Comparison of ENCODE assay signal across 9 mouse cellular contexts in genomic region chr7:80405188-80405695, GRCm38 (mm10). TPM values are rescaled to one million over a fixed set of nuclear protein-coding genes. Genes with fewer than 3 reads are reported as not detected.
A peak's percentile ranks its signal among the peaks of the same experiment; 100 is the strongest.
DNase-seq lines count a peak whose midpoint lies in the region; ATAC-seq lines count a peak whose summit lies in the region.
"Had no signal": no experiment of that assay in that cellular context is flagged by ENCODE, and none has a peak within 500 bp of the region (broad histone marks: within the 10 kb centered on the region; RNA-seq: fewer than 3 reads in every experiment).

Gene Furin (minus strand): TSS chr7:80405436.

- no peak for DNase-seq in layer of hippocampus, adult 18-20 months (ENCODE audit: low spot score in 2 of 2)
- no peak for DNase-seq in layer of hippocampus, adult 9-11 months
- DNase-seq in adrenal gland, postnatal 25 days: no peak
- DNase-seq in spleen, postnatal 36 days (ENCODE audit: low spot score in 2 of 2): no peak
- no peak for DNase-seq in right cerebral cortex, postnatal 4 days

- no peak for ATAC-seq in heart, embryonic 11.5 days (replicated peaks; ENCODE audit: insufficient number of reproducible peaks, low FRiP score, low TSS enrichment)
- ATAC-seq in liver, embryonic 16.5 days (ENCODE audit: low read depth): no peak
- no peak for ATAC-seq in megakaryocyte-erythroid progenitor cell, adult 5-6 weeks (replicated peaks; ENCODE audit: low FRiP score, low TSS enrichment, poor library complexity, severe bottlenecking)

- no peaks in the 10 kb centered on the region for H3K9me3 ChIP-seq in heart, embryonic 11.5 days (replicated peaks; ENCODE audit: control insufficient read depth, low read length)
- H3K9me3 ChIP-seq in liver, embryonic 16.5 days (replicated peaks; ENCODE audit: control insufficient read depth, low read length): no peaks in the 10 kb centered on the region
- H3K9me3 ChIP-seq: neural tube, embryonic 13.5 days had no signal

- H3K27me3 ChIP-seq in heart, embryonic 11.5 days (ENCODE audit: control insufficient read depth, insufficient read depth, low read length): no peaks in the 10 kb centered on the region
- peaks cover 37% of the 10 kb centered on the region for H3K27me3 ChIP-seq in liver, embryonic 16.5 days (ENCODE audit: control insufficient read depth, insufficient read depth, low read depth, low read length)

- H3K4me1 ChIP-seq in heart, embryonic 11.5 days (ENCODE audit: control insufficient read depth, insufficient read depth, low read length): peaks cover 29% of the 10 kb centered on the region
- peaks cover 16% of the 10 kb centered on the region for H3K4me1 ChIP-seq in liver, embryonic 16.5 days (ENCODE audit: control insufficient read depth, low read depth, low read length)

- H3K9ac ChIP-seq in heart, embryonic 11.5 days (ENCODE audit: low read depth, low read length): 0 out of 2 replicates have a peak within 1 kb of the TSS, but pooled peaks have one; percentile 24
- no peak within 1 kb of the TSS for H3K9ac ChIP-seq in liver, embryonic 16.5 days (ENCODE audit: low read depth, low read length)
- H3K9ac ChIP-seq: neural tube, embryonic 13.5 days had no signal

- peak within 1 kb of the TSS; percentile 94 for H3K27ac ChIP-seq in heart, embryonic 11.5 days (ENCODE audit: low read depth, low read length)
- 0 out of 2 replicates have a peak within 1 kb of the TSS, but pooled peaks have one; percentile 17 for H3K27ac ChIP-seq in liver, embryonic 16.5 days (ENCODE audit: low read length)

- WGBS in heart, embryonic 11.5 days (ENCODE audit: insufficient replicate concordance): 62% methylated on average over 9 of the region's 9 CpGs
- WGBS in liver, embryonic 16.5 days (ENCODE audit: insufficient replicate concordance): 59% methylated on average over 9 of the region's 9 CpGs

- no peak within 1 kb of the TSS for H3K4me3 ChIP-seq in heart, embryonic 11.5 days (ENCODE audit: low read depth, low read length)
- no peak within 1 kb of the TSS for H3K4me3 ChIP-seq in liver, embryonic 16.5 days (ENCODE audit: low read depth, low read length)
- H3K4me3 ChIP-seq: neural tube, embryonic 13.5 days had no signal

- no peaks in the 10 kb centered on the region for H3K36me3 ChIP-seq in heart, embryonic 11.5 days (ENCODE audit: control insufficient read depth, insufficient read depth, low read length)
- no peaks in the 10 kb centered on the region for H3K36me3 ChIP-seq in liver, embryonic 16.5 days (ENCODE audit: control insufficient read depth, insufficient read depth)
- H3K36me3 ChIP-seq: neural tube, embryonic 13.5 days had no signal

- H3K4me2 ChIP-seq in heart, embryonic 11.5 days: no peak within 1 kb of the TSS
- H3K4me2 ChIP-seq in liver, embryonic 16.5 days (ENCODE audit: low read depth, low read length): no peak within 1 kb of the TSS
- H3K4me2 ChIP-seq: neural tube, embryonic 13.5 days had no signal

RNA-seq across cellular contexts. Expression of gene Furin, which starts in this region (rescaled TPM):
- total RNA-seq in layer of hippocampus, adult 18-20 months (2021): 10 to 100 TPM; 37.7 to 43.7 TPM
- 157 and 167 TPM in 2 replicates for total RNA-seq in adrenal gland, postnatal 25 days (2021)
- 16.0 and 23.5 TPM in 2 replicates for polyA plus RNA-seq in heart, embryonic 11.5 days (2014; fragmentation: Nextera tagmentation; extraction: Ambion mirVana)
- 5.6 and 6.2 TPM in 2 replicates for polyA plus RNA-seq in liver, embryonic 16.5 days (2015; fragmentation: Nextera tagmentation; extraction: Ambion mirVana)
- 24.9 and 31.5 TPM in 2 replicates for total RNA-seq in megakaryocyte-erythroid progenitor cell, adult 5-6 weeks (2014; fragmentation: Nextera tagmentation)
- 8.2 and 10.0 TPM in 2 replicates for total RNA-seq in megakaryocyte-erythroid progenitor cell, adult 5-6 weeks (2017)
